Mouse (Mus musculus) large intestine, adult 2 months (tissue): ENCODE results near the gene Dynll1. TPM values are rescaled to one million over a fixed set of nuclear protein-coding genes. Genes with fewer than 3 reads are reported as not detected.
A peak's percentile ranks its signal among the peaks of the same experiment; 100 is the strongest.

Experiments used
- DNase-seq: peaks from one replicate; pipeline ENCODE4 v3.0.0-alpha.2; 2012; ENCODE audit warnings: low read depth, low spot score
- WGBS: fragments of 180-500 bp; shearing (Covaris S2); methylation state at CpG from one replicate; pipeline ENCODE4 v1.1.7; 2018; 5-methylcytosine and 5-hydroxymethylcytosine counted together
- polyA plus RNA-seq: library from polyadenylated mRNA; depleted of rRNA; stranded (reverse); fragments of >200 nt; gene quantifications from 2 replicates; pipeline ENCODE4 v1.2.3, GENCODE M21; 2012; rRNA removed

The Dynll1 gene
- polyA plus RNA-seq, 1 experiment: 222 TPM

GRCm38 (mm10) chr5:115271931-115272811 lies 28.6 kb downstream of the Dynll1 start:
- under 1% methylated on average over 75 of the region's 77 CpGs for WGBS
- no peak for DNase-seq

- WGBS: 37% methylated on average over 1 of the region's 1 CpGs
- DNase-seq: peak; percentile 74
Observed at GRCm38 (mm10) chr5:115269969-115270368, 30.8 kb downstream of the Dynll1 start.

- DNase-seq: no peak
- WGBS: 26% methylated on average over 3 of the region's 3 CpGs
Observed at GRCm38 (mm10) chr5:115268266-115268665, 32.5 kb downstream of the Dynll1 start.

GRCm38 (mm10) chr5:115267469-115268045 lies 33.2 kb downstream of the Dynll1 start:
- WGBS: 71% methylated on average over 3 of the region's 3 CpGs
- DNase-seq: no peak

- WGBS: 70% methylated on average over 8 of the region's 8 CpGs
- DNase-seq: no peak
Observed at GRCm38 (mm10) chr5:115266787-115267468, 33.9 kb downstream of the Dynll1 start.

- WGBS: 56% methylated on average over 5 of the region's 5 CpGs
- no peak for DNase-seq
Observed at GRCm38 (mm10) chr5:115266340-115266739, 34.5 kb downstream of the Dynll1 start.

- DNase-seq: no peak
- WGBS: 71% methylated on average over 14 of the region's 14 CpGs
Observed at GRCm38 (mm10) chr5:115262502-115263291, 38.1 kb downstream of the Dynll1 start.

GRCm38 (mm10) chr5:115261880-115262279 lies 38.9 kb downstream of the Dynll1 start:
- DNase-seq: no peak
- 11% methylated on average over 1 of the region's 1 CpGs for WGBS

GRCm38 (mm10) chr5:115261141-115261540 lies 39.7 kb downstream of the Dynll1 start:
- WGBS: 58% methylated on average over 8 of the region's 8 CpGs
- no peak for DNase-seq

GRCm38 (mm10) chr5:115260356-115260755 lies 40.4 kb downstream of the Dynll1 start:
- no peak for DNase-seq
- WGBS: 54% methylated on average over 6 of the region's 6 CpGs

- peak; percentile 79 for DNase-seq
- WGBS: 42% methylated on average over 10 of the region's 10 CpGs
Observed at GRCm38 (mm10) chr5:115256909-115257546, 43.8 kb downstream of the Dynll1 start.

- no peak for DNase-seq
- 61% methylated on average over 1 of the region's 1 CpGs for WGBS
Observed at GRCm38 (mm10) chr5:115255472-115255871, 45.3 kb downstream of the Dynll1 start.

Other genes starting within 250 kb of the Dynll1 start
- 0.23 and 0.32 TPM in 2 replicates for gene Gm10401, start 202.7 kb downstream of the Dynll1 start, polyA plus RNA-seq
- 114 and 119 TPM in 2 replicates for gene Acads, start 181.7 kb downstream of the Dynll1 start, polyA plus RNA-seq
- 33.6 and 35.6 TPM in 2 replicates for gene Unc119b, start 166.0 kb downstream of the Dynll1 start, polyA plus RNA-seq
- gene Mlec, start 142.8 kb downstream of the Dynll1 start, polyA plus RNA-seq: 131 and 153 TPM in 2 replicates
- gene Cabp1, start 106.6 kb downstream of the Dynll1 start, polyA plus RNA-seq: 1.1 and 1.4 TPM in 2 replicates
- gene Pop5, start 65.2 kb downstream of the Dynll1 start, polyA plus RNA-seq: 68.2 and 68.5 TPM in 2 replicates
- 111 and 116 TPM in 2 replicates for gene Rnf10, start 28.1 kb downstream of the Dynll1 start, polyA plus RNA-seq
- 16.0 and 17.1 TPM in 2 replicates for gene Coq5, start 21.3 kb downstream of the Dynll1 start, polyA plus RNA-seq
- gene Srsf9, start 26.2 kb upstream of the Dynll1 start, polyA plus RNA-seq: 28.5 and 31.3 TPM in 2 replicates
- 8.3 and 9.4 TPM in 2 replicates for gene Gatc, start 40.2 kb upstream of the Dynll1 start, polyA plus RNA-seq
- 22.4 and 22.9 TPM in 2 replicates for gene Triap1, start 40.2 kb upstream of the Dynll1 start, polyA plus RNA-seq
- 3,102 and 3,530 TPM in 2 replicates for gene Cox6a1, start 48.0 kb upstream of the Dynll1 start, polyA plus RNA-seq
- 8.7 and 9.9 TPM in 2 replicates for gene Msi1, start 128.6 kb upstream of the Dynll1 start, polyA plus RNA-seq
- 1.2 and 7.7 TPM in 2 replicates for gene Pla2g1b, start 165.3 kb upstream of the Dynll1 start, polyA plus RNA-seq
- gene Sirt4, start 183.7 kb upstream of the Dynll1 start, polyA plus RNA-seq: 17.3 and 24.2 TPM in 2 replicates
- gene Pxn, start 205.7 kb upstream of the Dynll1 start, polyA plus RNA-seq: 76.8 and 135 TPM in 2 replicates